Mouse (Mus musculus) spleen, adult 2 months (tissue): Measurements from ENCODE around the gene Morn5.

Experiments
- CTCF ChIP-seq: fragments of 200-500 bp; IDR thresholded peaks from 2 replicates; pipeline ENCODE4 v1.5.1; 2011; ENCODE audit warnings: mild to moderate bottlenecking, inconsistent platforms; ENCODE audit not compliant: insufficient read depth, insufficient read length, insufficient replicate concordance; ENCODE audit errors: extremely low read depth
- POLR2A ChIP-seq: fragments of 200-500 bp; IDR thresholded peaks from 2 replicates; pipeline ENCODE4 v1.6.1; 2011; ENCODE audit warnings: low read depth, low read length, inconsistent platforms

- no peak for TF ChIP-seq POLR2A
- TF ChIP-seq CTCF: no peak
Measured at GRCm38 (mm10) chr2:36103555-36104367, 54.5 kb downstream of the Morn5 start.
